22 mouse cellular contexts compared by ENCODE assay signal in genomic region chr3:107246876-107247275, GRCm38 (mm10). TPM values are rescaled to one million over a fixed set of nuclear protein-coding genes. Genes with fewer than 3 reads are reported as not detected.
"Had no signal": no experiment of that assay in that cellular context is flagged by ENCODE, and none has a peak within 500 bp of the region (broad histone marks: within the 10 kb centered on the region; RNA-seq: fewer than 3 reads in every experiment).

No protein-coding gene starts in this region.

- DNase-seq: liver, postnatal 0 days; lung, adult 2 months; lung, postnatal 14 days; lung, postnatal 36 days; right cerebral cortex, postnatal 14 days; thymus, adult 2 months; thymus, postnatal 25 days; thymus, postnatal 4 days had no signal

- H3K4me3 ChIP-seq: liver, embryonic 15.5 days; lung, embryonic 15.5 days; megakaryocyte, embryonic 14.5 days; midbrain, embryonic 13.5 days; neural tube, embryonic 12.5 days; stomach, embryonic 15.5 days had no signal

- H3K4me1 ChIP-seq: liver, embryonic 15.5 days; neural tube, embryonic 12.5 days; stomach, embryonic 15.5 days had no signal

- H3K36me3 ChIP-seq: liver, embryonic 15.5 days; lung, embryonic 15.5 days; midbrain, embryonic 13.5 days; neural tube, embryonic 12.5 days; stomach, embryonic 15.5 days had no signal

- H3K4me2 ChIP-seq: liver, embryonic 15.5 days; lung, embryonic 15.5 days; midbrain, embryonic 13.5 days; neural tube, embryonic 12.5 days; stomach, embryonic 15.5 days had no signal

- ATAC-seq: liver, postnatal 0 days; lung, postnatal 0 days had no signal

- H3K27me3 ChIP-seq: lung, embryonic 15.5 days; midbrain, embryonic 13.5 days; neural tube, embryonic 12.5 days; stomach, embryonic 15.5 days had no signal

- H3K27ac ChIP-seq: liver, embryonic 15.5 days; lung, embryonic 15.5 days; macrophage; midbrain, embryonic 13.5 days; neural tube, embryonic 12.5 days; stomach, embryonic 15.5 days; stomach, postnatal 0 days had no signal

- H3K9me3 ChIP-seq: liver, embryonic 15.5 days; lung, embryonic 15.5 days; megakaryocyte, embryonic 14.5 days; midbrain, embryonic 13.5 days; neural tube, embryonic 12.5 days; stomach, embryonic 15.5 days had no signal

- H3K9ac ChIP-seq: liver, embryonic 15.5 days; liver, postnatal 0 days; lung, embryonic 15.5 days; midbrain, embryonic 13.5 days; neural tube, embryonic 12.5 days; stomach, embryonic 15.5 days had no signal

RNA-seq across cellular contexts. Expression of gene Prok1, which starts 7.4 kb away (rescaled TPM):
- polyA plus RNA-seq: lung, adult 2 months; lung, embryonic 15.5 days; lung, postnatal 0 days; macrophage; midbrain, embryonic 13.5 days; neural tube, embryonic 12.5 days; spleen, adult 2 months; testis, adult 2 months had no signal

RNA-seq across cellular contexts. Expression of gene A630076J17Rik, which starts 16.5 kb away (rescaled TPM):
- polyA plus RNA-seq: liver, embryonic 15.5 days; lung, adult 2 months; lung, postnatal 0 days; macrophage; midbrain, embryonic 13.5 days; midbrain, postnatal 0 days; neural tube, embryonic 12.5 days; neural tube, embryonic 14.5 days; spleen, adult 2 months; testis, adult 2 months; urinary bladder, adult 2 months had no signal

RNA-seq across cellular contexts. Expression of gene Cym, which starts 25.3 kb away (rescaled TPM):
- polyA plus RNA-seq: macrophage; neural tube, embryonic 12.5 days; testis, adult 2 months; urinary bladder, adult 2 months had no signal

RNA-seq across cellular contexts. Expression of gene Slc16a4, which starts 44.2 kb away (rescaled TPM):
- polyA plus RNA-seq: macrophage had no signal
